Mouse (Mus musculus) erythroblast, embryonic 14.5 days (primary cell): ENCODE results near the gene Aak1.

Source experiments
- GATA1 ChIP-seq: IDR thresholded peaks from 2 replicates; pipeline ENCODE4 v1.6.1; 2012; ENCODE audit warnings: low read length, inconsistent platforms, mixed read lengths
- TAL1 ChIP-seq: IDR thresholded peaks from 3 replicates; pipeline ENCODE4 v1.6.1; 2012; ENCODE audit warnings: low read length, inconsistent platforms, mixed read lengths

GRCm38 (mm10) chr6:87037826-87038620 lies 188.7 kb downstream of the Aak1 start:
- TF ChIP-seq GATA1, result no peak
- TF ChIP-seq TAL1, result no peak
